Mouse (Mus musculus) limb, embryonic 12.5 days (tissue): ENCODE results near the gene Mrpl21. TPM values are rescaled to one million over a fixed set of nuclear protein-coding genes. Genes with fewer than 3 reads are reported as not detected.

Experiments
- ATAC-seq: fragments of 200-750 bp; cut with Nextera tagmentation; 2 replicates; pipeline ENCODE4 v1.8.0; 2017; ENCODE audit warnings: low read depth, moderate TSS enrichment; ENCODE audit not compliant: insufficient number of reproducible peaks, insufficient read depth, low FRiP score, low TSS enrichment
- H3K27ac ChIP-seq: fragments of 300-500 bp; sonication (generic); 2 replicates; pipeline ENCODE4 v1.5.1; 2016; ENCODE audit warnings: mild to moderate bottlenecking, moderate library complexity
- H3K27me3 ChIP-seq: fragments of 300-500 bp; sonication (generic); 2 replicates; pipeline ENCODE4 v1.6.1; 2016; ENCODE audit warnings: mild to moderate bottlenecking, moderate library complexity
- H3K36me3 ChIP-seq: fragments of 300-500 bp; sonication (generic); 2 replicates; pipeline ENCODE4 v1.6.1; 2016; ENCODE audit warnings: mild to moderate bottlenecking, moderate library complexity
- H3K4me1 ChIP-seq: fragments of 300-500 bp; sonication (generic); replicated peaks from 2 replicates; pipeline ENCODE4 v1.6.1; 2016
- H3K4me2 ChIP-seq: fragments of 300-500 bp; sonication (generic); 2 replicates; pipeline ENCODE4 v1.6.1; 2016; ENCODE audit warnings: mild to moderate bottlenecking, moderate library complexity
- H3K4me3 ChIP-seq: fragments of 300-500 bp; sonication (generic); replicated peaks from 2 replicates; pipeline ENCODE4 v1.5.1; 2016; ENCODE audit warnings: mild to moderate bottlenecking
- H3K9ac ChIP-seq: fragments of 300-500 bp; sonication (generic); replicated peaks from 2 replicates; pipeline ENCODE4 v1.6.1; 2016; ENCODE audit warnings: mild to moderate bottlenecking, moderate library complexity
- H3K9me3 ChIP-seq: fragments of 300-500 bp; sonication (generic); 2 replicates; pipeline ENCODE4 v1.6.1; 2016; ENCODE audit warnings: mild to moderate bottlenecking, moderate library complexity
- WGBS: fragments of 180-500 bp; shearing (Covaris S2); methylation state at CpG from one replicate; pipeline ENCODE4 v1.1.7; 2016; 5-methylcytosine and 5-hydroxymethylcytosine counted together
- polyA plus RNA-seq: library from polyadenylated mRNA; unstranded; fragments of >200 nt; fragmentation: Nextera tagmentation; extraction: Ambion mirVana; gene quantifications from 2 replicates; pipeline ENCODE4 v1.2.1, GENCODE M21; 2016

The Mrpl21 gene
- polyA plus RNA-seq, 1 experiment from 2014 or later = 139 TPM

DNA sequence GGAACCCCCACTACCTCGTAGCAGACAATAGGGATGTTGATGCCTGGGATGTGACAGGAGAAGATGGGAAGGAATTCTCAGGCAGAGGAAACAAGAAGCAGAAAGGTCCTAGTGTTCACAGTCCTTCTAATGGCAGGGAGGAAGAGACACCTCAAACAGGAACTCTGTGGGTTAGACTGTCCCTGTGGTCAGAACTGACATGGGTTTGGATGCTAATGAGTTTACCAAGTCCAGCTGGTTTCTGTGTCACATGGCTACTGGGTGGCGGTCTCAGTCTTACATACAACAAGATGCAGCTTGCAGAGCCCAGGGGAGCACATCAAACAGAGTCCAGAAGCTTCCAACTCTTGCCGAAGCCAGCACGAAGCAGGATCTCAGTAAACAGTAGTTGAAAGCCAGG, 21.3 kb downstream of the Mrpl21 start:
- H3K9me3 ChIP-seq = no peaks in the 10 kb centered on the region
- H3K4me3 ChIP-seq = no peak overlapping the region
- no peak for ATAC-seq
- no peak overlapping the region for H3K9ac ChIP-seq
- WGBS = 76% methylated on average over 4 of the region's 4 CpGs
- H3K4me2 ChIP-seq = no peak overlapping the region
- no peaks in the 10 kb centered on the region for H3K36me3 ChIP-seq
- H3K27me3 ChIP-seq = peaks cover 15% of the 10 kb centered on the region
- H3K27ac ChIP-seq = no peak overlapping the region
- no peaks in the 10 kb centered on the region for H3K4me1 ChIP-seq

DNA sequence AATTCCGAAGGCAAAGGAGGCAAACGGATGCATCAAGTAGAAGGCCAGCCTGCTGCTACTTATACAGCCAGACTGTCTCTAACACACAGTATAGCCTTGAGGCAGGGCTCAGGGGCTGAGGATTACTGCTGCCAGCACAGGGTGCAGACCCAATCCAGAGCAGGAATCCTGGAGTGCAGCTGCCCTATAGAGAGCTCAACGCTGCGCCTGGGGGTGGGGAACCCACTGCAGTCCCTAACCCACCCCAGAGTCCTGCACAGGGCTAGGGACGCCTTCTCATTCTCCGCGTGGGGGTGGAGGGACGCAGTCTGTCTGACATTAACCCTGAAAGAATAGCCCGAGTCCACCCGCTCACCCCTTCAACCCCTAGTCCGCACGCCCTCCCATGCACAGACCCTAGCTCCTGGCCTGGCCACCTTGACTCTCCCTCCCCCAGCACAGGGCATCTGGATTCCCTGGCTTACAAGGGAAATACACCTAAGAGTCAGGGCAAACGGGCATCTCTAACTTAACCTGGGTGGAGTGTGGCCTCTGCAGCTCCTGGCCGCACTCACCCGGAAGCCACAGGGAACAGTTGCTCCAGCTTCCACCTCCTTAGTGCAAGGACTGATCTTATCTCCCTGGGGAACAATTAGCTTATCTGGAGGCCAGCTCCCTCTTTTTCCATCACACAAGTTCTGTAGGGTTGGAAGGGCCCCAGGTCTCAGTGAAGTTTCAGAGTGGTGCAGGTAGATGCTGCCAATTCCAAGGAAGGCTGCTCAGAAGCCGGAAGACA, 24.7 kb downstream of the Mrpl21 start:
- Histone ChIP-seq H3K9me3 (no peaks in the 10 kb centered on the region), H3K36me3 (no peaks in the 10 kb centered on the region), H3K27ac (no peak overlapping the region), H3K4me1 (no peaks in the 10 kb centered on the region), H3K9ac (no peak overlapping the region), H3K4me3 (no peak overlapping the region), H3K4me2 (no peak overlapping the region), H3K27me3 (peaks cover 15% of the 10 kb centered on the region)
- 63% methylated on average over 16 of the region's 16 CpGs for WGBS
- ATAC-seq = peak; percentile 37; the same call in 1 of the 2 replicates

DNA sequence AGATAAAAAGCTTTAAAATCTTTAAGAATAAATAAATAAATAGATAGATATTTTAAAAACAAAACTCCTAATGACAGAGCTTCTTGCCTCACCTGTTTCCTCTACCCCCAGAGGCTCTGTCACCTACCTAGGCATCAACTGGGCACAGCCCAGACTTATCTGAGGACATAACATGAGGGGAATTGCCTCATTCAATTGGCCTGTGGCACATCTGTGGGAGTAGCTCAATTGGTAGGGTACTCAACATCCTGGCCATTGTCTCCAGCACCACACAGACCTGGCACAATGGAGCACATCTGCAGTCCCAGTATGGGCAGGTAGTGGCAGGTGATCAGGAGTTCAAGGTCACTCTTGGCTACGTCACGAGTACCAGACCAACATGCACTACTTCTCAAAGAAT, 36.6 kb downstream of the Mrpl21 start:
- 82% methylated on average over 2 of the region's 2 CpGs for WGBS
- peaks cover 28% of the 10 kb centered on the region for H3K27me3 ChIP-seq
- H3K4me2 ChIP-seq = no peak overlapping the region
- H3K36me3 ChIP-seq = no peaks in the 10 kb centered on the region
- H3K4me3 ChIP-seq = no peak overlapping the region
- ATAC-seq = no peak
- peaks cover 22% of the 10 kb centered on the region for H3K4me1 ChIP-seq
- no peaks in the 10 kb centered on the region for H3K9me3 ChIP-seq
- no peak overlapping the region for H3K27ac ChIP-seq
- H3K9ac ChIP-seq = no peak overlapping the region

- no peak for ATAC-seq
- H3K36me3 ChIP-seq = no peaks in the 10 kb centered on the region
- no peak overlapping the region for H3K9ac ChIP-seq
- H3K4me3 ChIP-seq = no peak overlapping the region
- H3K4me1 ChIP-seq = peaks cover 26% of the 10 kb centered on the region
- no peaks in the 10 kb centered on the region for H3K9me3 ChIP-seq
- no peak overlapping the region for H3K27ac ChIP-seq
- no peak overlapping the region for H3K4me2 ChIP-seq
- WGBS = 82% methylated on average over 7 of the region's 7 CpGs
- H3K27me3 ChIP-seq = peaks cover 28% of the 10 kb centered on the region
These were observed 37.4 kb downstream of the Mrpl21 start for GRCm38 (mm10) chr19:3320086-3320485.

DNA sequence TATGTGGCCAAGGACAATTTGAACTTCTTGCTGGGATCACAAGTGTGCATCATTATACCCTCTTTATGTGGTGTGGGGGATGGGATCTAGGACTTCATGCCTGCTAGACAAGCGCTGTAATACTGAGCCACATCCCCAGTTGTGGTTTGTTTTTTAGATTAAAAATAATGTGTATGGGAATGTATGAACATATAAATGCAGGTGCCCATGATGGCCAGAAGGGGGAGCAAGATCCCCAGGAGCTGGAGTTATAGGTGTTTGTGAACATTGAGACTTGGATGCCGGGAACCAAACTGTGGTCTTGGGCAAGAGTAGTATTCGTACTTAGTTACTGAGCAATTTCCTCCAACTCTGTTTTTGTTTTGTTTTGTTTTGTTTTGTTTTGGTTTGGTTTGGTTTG, 38.1 kb downstream of the Mrpl21 start:
- ATAC-seq = no peak
- no peak overlapping the region for H3K4me3 ChIP-seq
- H3K4me2 ChIP-seq = no peak overlapping the region
- no peaks in the 10 kb centered on the region for H3K36me3 ChIP-seq
- H3K27me3 ChIP-seq = peaks cover 28% of the 10 kb centered on the region
- H3K27ac ChIP-seq = no peak overlapping the region
- H3K4me1 ChIP-seq = peaks cover 29% of the 10 kb centered on the region
- no peak overlapping the region for H3K9ac ChIP-seq
- H3K9me3 ChIP-seq = no peaks in the 10 kb centered on the region
- WGBS = 81% methylated on average over 3 of the region's 3 CpGs

DNA sequence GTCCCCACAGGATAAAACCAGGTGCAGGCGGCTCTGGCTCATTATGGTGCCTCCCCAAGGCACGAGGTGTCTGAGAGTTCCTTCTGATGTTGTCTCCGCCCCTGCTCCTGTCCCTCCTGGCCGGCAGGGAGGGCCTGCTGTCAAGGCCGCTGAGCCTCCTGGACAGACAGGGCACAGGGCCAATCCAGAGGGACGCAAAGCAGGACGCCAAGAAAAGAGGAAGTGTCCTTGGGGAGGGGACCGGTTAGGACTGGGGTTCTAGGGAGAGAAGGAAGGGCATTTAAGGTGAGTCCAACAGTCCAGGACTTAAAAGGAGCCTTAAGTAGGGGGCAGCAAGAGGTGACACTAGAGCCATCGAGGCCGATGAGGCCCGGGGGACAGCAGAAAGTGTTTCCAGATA, 38.9 kb downstream of the Mrpl21 start:
- ATAC-seq = no peak
- peak overlapping the region; percentile 60 for H3K4me3 ChIP-seq
- H3K9me3 ChIP-seq = no peaks in the 10 kb centered on the region
- no peaks in the 10 kb centered on the region for H3K36me3 ChIP-seq
- H3K9ac ChIP-seq = no peak overlapping the region
- H3K27ac ChIP-seq = no peak overlapping the region
- WGBS = 7% methylated on average over 11 of the region's 11 CpGs
- H3K27me3 ChIP-seq = peaks cover 28% of the 10 kb centered on the region
- H3K4me2 ChIP-seq = peak overlapping the region; percentile 96
- H3K4me1 ChIP-seq = peaks cover 37% of the 10 kb centered on the region

GRCm38 (mm10) chr19:3322261-3322969, 39.7 kb downstream of the Mrpl21 start, which contains the start of gene Cpt1a:
Gene Cpt1a (plus strand): TSS chr19:3322334.
- H3K4me3 ChIP-seq = peak within 1 kb of the TSS; percentile 60
- H3K27me3 ChIP-seq = peaks cover 28% of the 10 kb centered on the region
- no peak for ATAC-seq
- H3K9me3 ChIP-seq = no peaks in the 10 kb centered on the region
- H3K36me3 ChIP-seq = no peaks in the 10 kb centered on the region
- H3K4me2 ChIP-seq = peak within 1 kb of the TSS; percentile 96
- WGBS = 4% methylated on average over 26 of the region's 26 CpGs
- peak within 1 kb of the TSS; percentile 60 for H3K9ac ChIP-seq
- no peak within 1 kb of the TSS for H3K27ac ChIP-seq
- peaks cover 37% of the 10 kb centered on the region for H3K4me1 ChIP-seq

DNA sequence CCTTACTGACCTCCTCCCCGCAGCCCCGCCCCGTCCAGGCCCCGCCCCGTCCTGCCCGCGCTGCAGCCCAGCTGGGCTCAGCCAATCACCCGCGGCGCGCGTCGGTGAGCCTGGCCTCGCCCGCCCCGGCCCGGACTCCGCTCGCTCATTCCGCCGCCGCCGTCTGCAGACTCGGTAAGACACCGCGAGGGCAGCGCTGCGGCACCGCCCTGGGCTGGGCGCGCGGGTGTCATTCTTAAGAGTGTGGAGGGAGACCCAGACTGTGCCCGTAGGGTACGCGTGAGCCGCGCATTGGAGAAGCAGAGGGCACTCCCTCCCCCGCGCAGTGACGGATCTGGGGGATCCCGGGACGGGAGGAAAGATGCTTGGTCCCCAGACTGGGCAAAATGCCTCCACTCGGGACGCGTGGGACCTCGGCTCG, 40.5 kb downstream of the Mrpl21 start:
- Histone ChIP-seq H3K27ac (no peak overlapping the region), H3K4me3 (peak overlapping the region; percentile 60), H3K27me3 (peaks cover 28% of the 10 kb centered on the region), H3K9ac (peak overlapping the region; percentile 60), H3K4me1 (peaks cover 37% of the 10 kb centered on the region), H3K9me3 (no peaks in the 10 kb centered on the region), H3K4me2 (peak overlapping the region; percentile 96), H3K36me3 (no peaks in the 10 kb centered on the region)
- WGBS = 2% methylated on average over 47 of the region's 47 CpGs
- peak; percentile 71; the same call in 1 of the 2 replicates for ATAC-seq

- Histone ChIP-seq H3K4me3 (peak overlapping the region; percentile 60), H3K4me1 (peaks cover 37% of the 10 kb centered on the region), H3K9me3 (no peaks in the 10 kb centered on the region), H3K27ac (no peak overlapping the region), H3K4me2 (peak overlapping the region; percentile 96), H3K9ac (peak overlapping the region; percentile 60), H3K27me3 (peaks cover 28% of the 10 kb centered on the region), H3K36me3 (no peaks in the 10 kb centered on the region)
- ATAC-seq = peak; percentile 8; the same call in 1 of the 2 replicates
- 1% methylated on average over 34 of the region's 34 CpGs for WGBS
These were observed 41.1 kb downstream of the Mrpl21 start for GRCm38 (mm10) chr19:3323753-3324270.

- peaks cover 26% of the 10 kb centered on the region for H3K27me3 ChIP-seq
- 2% methylated on average over 17 of the region's 17 CpGs for WGBS
- peak overlapping the region; percentile 96 for H3K4me2 ChIP-seq
- peak overlapping the region; percentile 60 for H3K4me3 ChIP-seq
- peaks cover 37% of the 10 kb centered on the region for H3K4me1 ChIP-seq
- ATAC-seq = no peak
- peak overlapping the region; percentile 50; the same call in 1 of the 2 replicates for H3K27ac ChIP-seq
- no peaks in the 10 kb centered on the region for H3K9me3 ChIP-seq
- H3K9ac ChIP-seq = 0 out of 2 replicates have a peak overlapping the region, but pooled peaks have one; percentile 60
- H3K36me3 ChIP-seq = no peaks in the 10 kb centered on the region
These were observed 41.6 kb downstream of the Mrpl21 start for GRCm38 (mm10) chr19:3324271-3324811.
